Mouse (Mus musculus) layer of hippocampus, adult 11-12 months (tissue): ENCODE measurements around the gene Slbp.

ENCODE experiments used
- DNase-seq: peaks from one replicate; pipeline ENCODE4 v3.0.0; 2022; ENCODE audit warnings: low spot score

The Slbp gene

GRCm38 (mm10) chr5:33629301-33629987 is 22.9 kb downstream of the Slbp start, which contains the start of the genes Fam53a and Gm9903:
Gene Fam53a (minus strand): TSS chr5:33629635.
Gene Gm9903 (plus strand): TSS chr5:33629925.
- DNase-seq, result peak; percentile 100

- DNase-seq, result peak; percentile 59
Measured at GRCm38 (mm10) chr5:33628820-33629300, 23.5 kb downstream of the Slbp start.

- no peak for DNase-seq
Measured at GRCm38 (mm10) chr5:33627968-33628367, 24.4 kb downstream of the Slbp start.

- DNase-seq, result no peak
Measured at GRCm38 (mm10) chr5:33623766-33624165, 28.6 kb downstream of the Slbp start.

- DNase-seq, result no peak
Measured at GRCm38 (mm10) chr5:33622671-33623070, 29.7 kb downstream of the Slbp start.

- no peak for DNase-seq
Measured at GRCm38 (mm10) chr5:33614391-33614790, 38.0 kb downstream of the Slbp start.

- no peak for DNase-seq
Measured at GRCm38 (mm10) chr5:33611795-33612194, 40.6 kb downstream of the Slbp start.

GRCm38 (mm10) chr5:33609226-33609625 is 43.1 kb downstream of the Slbp start:
- no peak for DNase-seq

- DNase-seq, result no peak
Measured at GRCm38 (mm10) chr5:33607434-33607833, 44.9 kb downstream of the Slbp start.

- DNase-seq, result no peak
Measured at GRCm38 (mm10) chr5:33606631-33607030, 45.7 kb downstream of the Slbp start.

GRCm38 (mm10) chr5:33605314-33605713 is 47.1 kb downstream of the Slbp start:
- no peak for DNase-seq

- no peak for DNase-seq
Measured at GRCm38 (mm10) chr5:33593620-33594019, 58.8 kb downstream of the Slbp start.

- peak; percentile 70 for DNase-seq
Measured at GRCm38 (mm10) chr5:33589221-33589888, 63.0 kb downstream of the Slbp start.

- DNase-seq, result no peak
Measured at GRCm38 (mm10) chr5:33588066-33588465, 64.3 kb downstream of the Slbp start.

GRCm38 (mm10) chr5:33587498-33588058 is 64.8 kb downstream of the Slbp start:
- DNase-seq, result no peak
